Mouse (Mus musculus): ENCODE data around the gene Angptl1. TPM values are rescaled to one million over a fixed set of nuclear protein-coding genes. Genes with fewer than 3 reads are reported as not detected.

Angptl1 gene
- 0.69 and 0.90 TPM in 2 replicates for polyA plus RNA-seq (2015; fragmentation: Nextera tagmentation; extraction: Ambion mirVana)

DNA sequence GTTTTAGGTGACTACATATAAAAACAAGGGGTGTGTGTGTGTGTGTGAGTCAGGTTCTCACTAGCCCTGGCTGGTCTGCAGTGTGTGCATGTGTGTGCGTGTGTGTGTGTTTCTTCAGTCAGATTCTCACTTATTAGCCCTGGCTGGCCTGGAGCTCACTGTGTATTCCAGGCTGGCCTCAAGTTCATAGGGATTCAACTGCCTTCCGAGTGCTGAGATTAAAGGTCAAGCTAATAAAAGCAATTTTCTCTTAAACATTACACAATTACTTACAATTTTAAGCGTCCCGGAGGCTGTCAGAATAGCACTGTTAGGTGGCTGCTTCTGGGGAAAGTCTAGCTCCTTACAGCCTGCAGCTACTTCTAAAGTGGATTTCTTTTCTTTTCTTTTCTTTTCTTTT, at the start of gene Angptl1:
Angptl1 (plus strand) TSS at position 386 of the 400 bp plus-strand sequence.

Other genes starting within 250 kb of the Angptl1 start
- 5.8 and 9.0 TPM in 2 replicates for gene Tor3a, start 164.2 kb upstream of the Angptl1 start, polyA plus RNA-seq (2015; fragmentation: Nextera tagmentation; extraction: Ambion mirVana)
- gene Fam20b, start 119.5 kb upstream of the Angptl1 start, polyA plus RNA-seq (2015; fragmentation: Nextera tagmentation; extraction: Ambion mirVana), result 10.2 and 11.1 TPM in 2 replicates
- gene Ralgps2, start 101.1 kb downstream of the Angptl1 start, polyA plus RNA-seq (2015; fragmentation: Nextera tagmentation; extraction: Ambion mirVana), result 32.7 and 42.7 TPM in 2 replicates